Mouse (Mus musculus) stomach, postnatal 0 days (tissue): ENCODE data around the gene Synpo2l. TPM values are rescaled to one million over a fixed set of nuclear protein-coding genes. Genes with fewer than 3 reads are reported as not detected.

Source experiments
- ATAC-seq: fragments of 200-750 bp; cut with Nextera tagmentation; 2 replicates; pipeline ENCODE4 v1.8.0; 2017; ENCODE audit not compliant: low FRiP score, low TSS enrichment
- DNase-seq: peaks from one replicate; pipeline ENCODE4 v3.0.0-alpha.2; 2016; ENCODE audit warnings: low spot score
- H3K27ac ChIP-seq: fragments of 300-500 bp; sonication (generic); replicated peaks from 2 replicates; pipeline ENCODE4 v1.5.1; 2014; ENCODE audit warnings: mild to moderate bottlenecking, control low read depth
- H3K27me3 ChIP-seq: fragments of 300-500 bp; sonication (generic); 2 replicates; pipeline ENCODE4 v1.6.1; 2014; ENCODE audit warnings: low read length; ENCODE audit not compliant: control insufficient read depth, insufficient read depth
- H3K36me3 ChIP-seq: fragments of 300-500 bp; sonication (generic); 2 replicates; pipeline ENCODE4 v1.6.1; 2014; ENCODE audit warnings: low read length, mixed read lengths; ENCODE audit not compliant: control insufficient read depth, insufficient read depth
- H3K4me1 ChIP-seq: fragments of 300-500 bp; sonication (generic); replicated peaks from 2 replicates; pipeline ENCODE4 v1.6.1; 2014; ENCODE audit warnings: antibody characterized with exemption; ENCODE audit not compliant: control insufficient read depth, insufficient read depth
- H3K4me2 ChIP-seq: fragments of 300-500 bp; sonication (generic); replicated peaks from 2 replicates; pipeline ENCODE4 v1.6.1; 2014; ENCODE audit warnings: low read depth, mild to moderate bottlenecking, control low read depth, moderate library complexity
- H3K4me3 ChIP-seq: fragments of 300-500 bp; sonication (generic); 2 replicates; pipeline ENCODE4 v1.5.1; 2014; ENCODE audit warnings: low read depth, low read length, control low read depth
- H3K9ac ChIP-seq: fragments of 300-500 bp; sonication (generic); 2 replicates; pipeline ENCODE4 v1.6.1; 2014; ENCODE audit warnings: mild to moderate bottlenecking, low read length, control low read depth, mixed read lengths
- H3K9me3 ChIP-seq: fragments of 300-500 bp; sonication (generic); 2 replicates; pipeline ENCODE4 v1.6.1; 2016; ENCODE audit warnings: low read length; ENCODE audit not compliant: control insufficient read depth
- CTCF ChIP-seq: IDR thresholded peaks from 2 replicates; pipeline ENCODE4 v1.5.1; 2016; ENCODE audit warnings: antibody characterized with exemption, low read depth, mild to moderate bottlenecking, moderate library complexity
- EP300 ChIP-seq: optimal IDR thresholded peaks from 2 replicates; pipeline ENCODE3; 2016; ENCODE audit warnings: antibody characterized with exemption
- WGBS: fragments of 180-500 bp; shearing (Covaris S2); extraction: QIAGEN DNeasy Blood & Tissue Kit; methylation state at CpG from one replicate; pipeline ENCODE4 v1.1.7; 2014; 5-methylcytosine and 5-hydroxymethylcytosine counted together
- polyA plus RNA-seq: library from polyadenylated mRNA; unstranded; fragments of >200 nt; fragmentation: Nextera tagmentation; extraction: Ambion mirVana; gene quantifications from 2 replicates; pipeline ENCODE4 v1.2.1, GENCODE M21; 2015

Gene Synpo2l
- polyA plus RNA-seq, 1 experiment from 2014 or later: 0.30 TPM

DNA sequence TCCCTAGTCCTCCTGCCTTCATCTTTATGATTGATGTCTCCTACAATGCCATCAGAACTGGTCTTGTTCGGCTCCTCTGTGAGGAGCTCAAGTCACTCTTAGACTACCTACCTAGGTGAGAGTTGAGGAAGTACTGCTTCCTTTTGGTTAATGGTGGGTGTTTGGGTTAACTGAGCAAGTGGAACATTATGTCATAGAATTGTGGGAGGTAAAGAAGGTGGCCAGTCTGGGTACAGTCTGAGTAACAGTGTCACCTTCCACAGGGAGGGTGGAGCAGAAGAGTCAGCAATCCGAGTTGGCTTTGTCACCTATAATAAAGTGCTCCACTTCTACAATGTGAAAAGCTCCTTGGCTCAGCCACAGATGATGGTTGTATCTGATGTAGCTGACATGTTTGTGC is 20.9 kb upstream of the Synpo2l start:
- Histone ChIP-seq H3K4me2 (no peak overlapping the region), H3K9me3 (no peaks in the 10 kb centered on the region), H3K36me3 (peaks cover 78% of the 10 kb centered on the region), H3K9ac (no peak overlapping the region), H3K27me3 (no peaks in the 10 kb centered on the region), H3K4me3 (no peak overlapping the region), H3K4me1 (no peaks in the 10 kb centered on the region), H3K27ac (no peak overlapping the region)
- 70% methylated on average over 2 of the region's 2 CpGs for WGBS
- no peak for TF ChIP-seq EP300
- no peak for TF ChIP-seq CTCF
- no peak for ATAC-seq
- DNase-seq: no peak

GRCm38 (mm10) chr14:20686576-20686975 is 18.4 kb upstream of the Synpo2l start:
- H3K9me3 ChIP-seq: no peaks in the 10 kb centered on the region
- no peaks in the 10 kb centered on the region for H3K27me3 ChIP-seq
- H3K9ac ChIP-seq: no peak overlapping the region
- H3K4me1 ChIP-seq: no peaks in the 10 kb centered on the region
- 100% methylated on average over 3 of the region's 3 CpGs for WGBS
- no peak for ATAC-seq
- H3K36me3 ChIP-seq: peaks cover 73% of the 10 kb centered on the region
- no peak overlapping the region for H3K4me3 ChIP-seq
- TF ChIP-seq CTCF (no peak), EP300 (no peak)
- no peak overlapping the region for H3K27ac ChIP-seq
- no peak for DNase-seq
- no peak overlapping the region for H3K4me2 ChIP-seq

DNA sequence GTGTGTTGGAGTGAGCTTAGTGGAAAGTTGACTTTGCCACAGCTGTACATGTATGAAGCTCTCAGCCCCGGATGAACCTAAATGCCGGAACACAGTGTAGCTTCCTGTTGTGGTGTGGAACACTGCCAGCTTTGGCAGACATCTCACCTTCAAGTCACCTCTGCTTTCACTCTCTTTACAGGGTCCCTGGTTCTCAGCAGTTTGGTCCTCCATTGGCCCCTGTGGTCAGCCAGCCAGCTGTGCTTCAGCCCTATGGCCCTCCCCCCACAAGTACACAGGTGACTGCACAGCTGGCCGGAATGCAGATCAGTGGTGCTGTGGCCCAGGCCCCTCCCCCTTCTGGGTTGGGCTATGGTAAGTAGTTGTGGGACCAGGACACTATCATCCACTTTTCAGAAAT is 14.3 kb upstream of the Synpo2l start:
- ATAC-seq: peak; percentile 55
- TF ChIP-seq CTCF (no peak), EP300 (no peak)
- Histone ChIP-seq H3K27me3 (no peaks in the 10 kb centered on the region), H3K36me3 (peaks cover 62% of the 10 kb centered on the region), H3K27ac (no peak overlapping the region), H3K4me1 (no peaks in the 10 kb centered on the region), H3K9ac (no peak overlapping the region), H3K4me3 (no peak overlapping the region), H3K9me3 (no peaks in the 10 kb centered on the region), H3K4me2 (no peak overlapping the region)
- WGBS: 55% methylated on average over 3 of the region's 3 CpGs
- no peak for DNase-seq

- WGBS: 88% methylated on average over 2 of the region's 2 CpGs
- ATAC-seq (no peak), DNase-seq (no peak)
- Histone ChIP-seq H3K27me3 (no peaks in the 10 kb centered on the region), H3K4me3 (no peak overlapping the region), H3K9me3 (no peaks in the 10 kb centered on the region), H3K27ac (no peak overlapping the region), H3K4me2 (no peak overlapping the region), H3K4me1 (no peaks in the 10 kb centered on the region), H3K9ac (no peak overlapping the region), H3K36me3 (peaks cover 55% of the 10 kb centered on the region)
- TF ChIP-seq EP300 (no peak), CTCF (no peak)
Observed at GRCm38 (mm10) chr14:20681742-20682141, 13.6 kb upstream of the Synpo2l start.

DNA sequence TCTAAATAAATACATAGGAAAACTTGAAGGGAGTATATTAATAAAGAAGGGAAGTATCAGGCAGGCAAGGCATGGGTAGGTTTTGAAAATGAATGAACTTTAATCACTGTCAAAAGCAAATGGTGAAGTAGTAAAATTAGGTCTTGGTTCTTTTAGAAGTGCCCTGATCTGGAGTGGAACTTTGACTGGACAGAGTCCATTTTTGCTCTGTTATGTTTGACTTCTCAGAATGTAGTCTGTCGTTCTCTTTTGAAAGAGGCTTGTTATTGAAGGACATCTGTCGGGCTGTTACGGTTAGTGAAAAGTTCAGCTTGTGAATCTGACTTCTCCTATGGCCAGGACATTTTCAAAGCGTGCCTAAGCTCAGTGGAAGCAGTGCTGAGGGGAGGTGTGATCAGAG is 9.8 kb upstream of the Synpo2l start:
- TF ChIP-seq CTCF (no peak), EP300 (no peak)
- Histone ChIP-seq H3K27ac (no peak overlapping the region), H3K4me2 (no peak overlapping the region), H3K4me1 (peaks cover 7% of the 10 kb centered on the region; the same call in 1 of the 2 replicates), H3K9ac (no peak overlapping the region), H3K9me3 (no peaks in the 10 kb centered on the region), H3K4me3 (no peak overlapping the region), H3K36me3 (peaks cover 28% of the 10 kb centered on the region), H3K27me3 (no peaks in the 10 kb centered on the region)
- DNase-seq (no peak), ATAC-seq (no peak)
- 93% methylated on average over 4 of the region's 4 CpGs for WGBS

- Histone ChIP-seq H3K36me3 (peaks cover 10% of the 10 kb centered on the region), H3K4me1 (peaks cover 7% of the 10 kb centered on the region; the same call in 1 of the 2 replicates), H3K4me3 (peak within 1 kb of the TSS; percentile 77), H3K27ac (peak within 1 kb of the TSS; percentile 98), H3K9ac (peak within 1 kb of the TSS; percentile 86), H3K4me2 (peak within 1 kb of the TSS; percentile 81), H3K9me3 (no peaks in the 10 kb centered on the region), H3K27me3 (no peaks in the 10 kb centered on the region)
- DNase-seq (peak; percentile 100), ATAC-seq (peak; percentile 96)
- no peak for TF ChIP-seq CTCF
- TF ChIP-seq EP300: peak; percentile 76
- under 1% methylated on average over 43 of the region's 43 CpGs for WGBS
Observed at GRCm38 (mm10) chr14:20674064-20674833, 6.1 kb upstream of the Synpo2l start, which contains the start of gene Sec24c. Gene Sec24c (plus strand): TSS chr14:20674308.
